Mouse (Mus musculus): ENCODE data around the gene Isg15.

The Isg15 gene

GRCm38 (mm10) chr4:156200623-156201475 is at the start of gene Isg15:
Isg15 (minus strand) TSS chr4:156200818.
- no peak for DNase-seq

GRCm38 (mm10) chr4:156249567-156249966 is 48.9 kb upstream of the Isg15 start:
- DNase-seq, result no peak

GRCm38 (mm10) chr4:156236651-156237447 is 36.2 kb upstream of the Isg15 start:
- peak; percentile 46 for DNase-seq

- peak; percentile 96 for DNase-seq
These were observed 35.4 kb upstream of the Isg15 start, which contains the start of gene Noc2l for GRCm38 (mm10) chr4:156235808-156236533. Noc2l (plus strand) TSS chr4:156236010.

GRCm38 (mm10) chr4:156235360-156235770 is 34.7 kb upstream of the Isg15 start:
- DNase-seq, result peak; percentile 47

GRCm38 (mm10) chr4:156234701-156235213 is 34.1 kb upstream of the Isg15 start, which contains the start of gene Plekhn1:
Plekhn1 (minus strand) TSS chr4:156234857.
- peak; percentile 84 for DNase-seq

- peak; percentile 41 for DNase-seq
These were observed 33.4 kb upstream of the Isg15 start for GRCm38 (mm10) chr4:156234021-156234501.

- DNase-seq, result no peak
These were observed 27.9 kb upstream of the Isg15 start for GRCm38 (mm10) chr4:156228393-156229024.

GRCm38 (mm10) chr4:156227752-156228392 is 27.3 kb upstream of the Isg15 start:
- no peak for DNase-seq

GRCm38 (mm10) chr4:156224276-156224675 is 23.7 kb upstream of the Isg15 start:
- no peak for DNase-seq

GRCm38 (mm10) chr4:156219936-156220335 is 19.3 kb upstream of the Isg15 start:
- no peak for DNase-seq

GRCm38 (mm10) chr4:156217838-156218237 is 17.2 kb upstream of the Isg15 start:
- DNase-seq, result no peak

- no peak for DNase-seq
These were observed 16.5 kb upstream of the Isg15 start for GRCm38 (mm10) chr4:156217022-156217669.

- no peak for DNase-seq
These were observed 15.6 kb upstream of the Isg15 start for GRCm38 (mm10) chr4:156216196-156216595.

- DNase-seq, result no peak
These were observed 15.0 kb upstream of the Isg15 start, which contains the start of gene Perm1 for GRCm38 (mm10) chr4:156215649-156216048. Perm1 (plus strand) TSS chr4:156215868.

GRCm38 (mm10) chr4:156213134-156213533 is 12.5 kb upstream of the Isg15 start:
- no peak for DNase-seq

- no peak for DNase-seq
These were observed 9.5 kb upstream of the Isg15 start for GRCm38 (mm10) chr4:156209963-156210635.

GRCm38 (mm10) chr4:156208872-156209271 is 8.3 kb upstream of the Isg15 start:
- DNase-seq, result no peak

- peak; percentile 56 for DNase-seq
These were observed 3.0 kb upstream of the Isg15 start for GRCm38 (mm10) chr4:156203413-156204131.

GRCm38 (mm10) chr4:156203001-156203412 is 2.4 kb upstream of the Isg15 start, which contains the start of gene AW011738:
AW011738 (plus strand) TSS chr4:156203304.
- peak; percentile 83 for DNase-seq
